Mouse (Mus musculus) cortical plate, adult 2 months (tissue): ENCODE data around the gene Capzb. TPM values are rescaled to one million over a fixed set of nuclear protein-coding genes. Genes with fewer than 3 reads are reported as not detected.
A peak's percentile ranks its signal among the peaks of the same experiment; 100 is the strongest.

ENCODE experiments used
- H3K27ac ChIP-seq: fragments of 200-500 bp; 2 replicates; pipeline ENCODE4 v1.5.1; 2012; ENCODE audit warnings: low read length, control low read depth, inconsistent platforms; ENCODE audit not compliant: insufficient read depth
- H3K4me1 ChIP-seq: fragments of 200-500 bp; 2 replicates; pipeline ENCODE4 v1.6.1; 2011; ENCODE audit warnings: low read length; ENCODE audit not compliant: control insufficient read depth, insufficient read depth
- H3K4me3 ChIP-seq: fragments of 200-500 bp; 2 replicates; pipeline ENCODE4 v1.5.1; 2011; ENCODE audit warnings: mild to moderate bottlenecking, low read length, control low read depth; ENCODE audit not compliant: insufficient read depth
- CTCF ChIP-seq: fragments of 200-500 bp; IDR thresholded peaks from 2 replicates; pipeline ENCODE4 v1.5.1; 2011; ENCODE audit warnings: mild to moderate bottlenecking, control low read depth, low read length; ENCODE audit not compliant: insufficient read depth; ENCODE audit errors: extremely low read depth
- POLR2A ChIP-seq: fragments of 200-500 bp; IDR thresholded peaks from 2 replicates; pipeline ENCODE4 v1.6.1; 2011; ENCODE audit warnings: mild to moderate bottlenecking, low read length, control low read depth; ENCODE audit not compliant: insufficient read depth; ENCODE audit errors: extremely low read depth
- polyA plus RNA-seq: library from polyadenylated mRNA; depleted of rRNA; stranded (reverse); fragments of >200 nt; gene quantifications from 2 replicates; pipeline ENCODE4 v1.2.3, GENCODE M21; 2012

Capzb gene
- polyA plus RNA-seq, 1 experiment: 229 TPM

DNA sequence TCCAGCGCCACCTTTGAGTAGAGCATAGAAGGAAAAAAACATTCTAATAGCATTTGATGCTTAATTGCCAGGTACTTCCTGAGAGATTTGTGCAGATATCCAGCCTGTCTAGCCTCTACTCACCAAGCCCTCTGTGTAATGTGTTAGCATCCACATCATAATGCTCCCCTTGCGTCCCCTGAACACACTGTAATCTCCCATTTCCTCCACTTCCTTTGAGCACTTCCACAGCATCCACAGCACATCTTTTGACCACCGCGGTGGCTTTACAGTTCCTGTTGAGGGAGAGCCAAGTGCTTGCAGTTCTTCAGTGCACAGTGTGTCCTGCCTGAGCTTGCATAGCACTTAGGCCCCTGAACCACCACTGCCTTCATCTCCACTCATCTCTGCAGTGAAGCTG lies 29.1 kb downstream of the Capzb start:
- Histone ChIP-seq H3K27ac (no peak overlapping the region), H3K4me1 (peaks cover 12% of the 10 kb centered on the region), H3K4me3 (no peak overlapping the region)
- TF ChIP-seq CTCF (no peak), POLR2A (no peak)

DNA sequence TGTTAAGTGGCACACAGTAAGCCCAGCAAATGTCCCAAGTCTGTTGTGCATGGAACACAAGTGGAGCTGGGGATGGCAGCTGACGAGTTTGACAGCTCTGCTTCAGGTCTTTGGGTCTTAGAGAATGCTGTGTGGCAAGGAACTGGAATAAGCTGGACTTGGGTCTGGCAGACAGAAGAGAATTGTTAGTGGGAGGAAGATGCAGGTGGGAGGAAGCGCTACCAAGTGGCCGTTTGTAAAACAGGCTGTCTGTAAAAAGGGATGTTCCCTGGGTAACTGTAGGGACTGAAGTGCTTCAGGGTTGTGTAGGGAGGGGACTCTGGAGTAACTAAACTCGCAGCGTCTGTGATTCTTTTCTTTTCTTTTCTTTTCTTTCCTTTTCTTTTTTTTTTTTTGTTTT lies 32.4 kb downstream of the Capzb start:
- H3K4me1 ChIP-seq: peaks cover 12% of the 10 kb centered on the region
- no peak for TF ChIP-seq CTCF
- no peak overlapping the region for H3K4me3 ChIP-seq
- no peak overlapping the region for H3K27ac ChIP-seq

DNA sequence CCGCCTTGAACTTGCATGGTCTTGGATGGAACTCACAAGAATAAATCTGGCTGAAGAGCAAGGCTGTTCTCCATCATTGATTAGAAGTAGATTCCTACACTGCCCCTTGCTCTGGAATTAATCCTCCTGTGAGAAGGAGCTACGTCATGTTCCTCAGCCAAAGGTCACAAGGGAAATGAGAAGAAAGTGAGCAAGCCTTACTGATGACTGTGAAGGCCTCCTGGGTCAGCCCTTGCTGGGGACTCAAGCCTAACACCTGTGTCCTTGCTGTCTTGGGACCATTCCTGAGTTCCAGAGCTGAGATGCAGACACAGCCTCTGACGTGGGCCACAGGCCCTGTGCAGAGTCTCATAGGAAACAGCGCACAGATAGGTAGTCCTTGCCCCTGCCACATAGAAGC lies 33.2 kb downstream of the Capzb start:
- TF ChIP-seq CTCF: no peak
- TF ChIP-seq POLR2A: no peak
- Histone ChIP-seq H3K4me3 (no peak overlapping the region), H3K4me1 (peaks cover 12% of the 10 kb centered on the region), H3K27ac (no peak overlapping the region)

DNA sequence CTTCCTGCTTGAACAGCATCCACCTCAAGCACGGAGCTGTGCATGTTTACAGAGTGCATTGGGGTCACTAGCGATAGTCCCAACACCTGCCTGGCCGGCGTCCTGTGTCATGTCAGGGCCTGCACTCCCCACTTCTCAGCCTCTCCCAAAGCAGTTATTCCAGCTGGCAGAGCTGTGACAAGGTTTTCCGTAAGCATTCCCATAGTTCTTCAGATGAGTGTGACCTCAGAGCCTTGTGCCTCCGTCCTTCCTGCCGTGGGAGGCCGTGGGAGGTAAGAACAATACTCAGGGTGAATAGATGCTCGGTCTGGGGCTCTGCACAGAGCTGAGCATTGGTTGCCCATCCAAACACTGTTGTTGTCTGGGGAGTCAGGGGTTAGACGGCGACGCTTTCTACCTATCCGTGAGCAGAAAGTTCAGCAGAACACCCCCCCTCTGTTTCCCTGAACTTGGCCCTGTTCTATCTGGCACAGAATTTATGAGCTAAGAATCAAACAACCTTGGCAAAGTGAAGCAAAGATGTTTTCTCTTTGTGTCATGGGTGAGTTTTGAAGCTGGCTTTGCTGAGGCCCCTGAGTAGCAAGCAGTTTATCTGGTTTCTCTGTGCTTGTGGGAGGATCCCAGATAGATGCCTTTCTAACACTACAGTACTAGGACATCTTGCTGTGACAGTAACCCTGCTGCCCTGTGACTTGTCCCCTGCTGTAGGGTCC lies 34.0 kb downstream of the Capzb start:
- H3K4me3 ChIP-seq: no peak overlapping the region
- H3K27ac ChIP-seq: no peak overlapping the region
- H3K4me1 ChIP-seq: peaks cover 14% of the 10 kb centered on the region
- no peak for TF ChIP-seq CTCF
- no peak for TF ChIP-seq POLR2A

DNA sequence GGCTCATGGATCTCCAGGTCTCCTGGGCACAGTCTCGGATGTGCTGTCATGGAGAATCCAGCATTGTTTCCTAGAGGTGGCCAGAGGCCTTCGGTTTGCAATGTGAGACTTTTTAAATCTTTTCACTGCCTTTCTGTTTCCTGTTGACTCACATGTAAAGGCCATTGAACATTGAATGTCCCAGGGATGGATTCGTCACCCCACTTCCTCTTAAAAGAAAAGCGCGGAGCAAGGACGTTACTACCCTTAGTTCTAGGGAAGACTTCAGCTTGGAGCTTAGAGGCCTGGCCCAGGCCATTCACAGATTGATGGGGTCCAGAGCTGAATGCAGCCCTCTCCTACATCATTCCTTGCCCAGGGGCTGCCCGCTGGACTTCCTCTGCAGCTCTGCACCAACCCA lies 35.2 kb downstream of the Capzb start:
- no peak overlapping the region for H3K27ac ChIP-seq
- no peak overlapping the region for H3K4me3 ChIP-seq
- TF ChIP-seq CTCF (no peak), POLR2A (no peak)
- H3K4me1 ChIP-seq: peaks cover 18% of the 10 kb centered on the region

DNA sequence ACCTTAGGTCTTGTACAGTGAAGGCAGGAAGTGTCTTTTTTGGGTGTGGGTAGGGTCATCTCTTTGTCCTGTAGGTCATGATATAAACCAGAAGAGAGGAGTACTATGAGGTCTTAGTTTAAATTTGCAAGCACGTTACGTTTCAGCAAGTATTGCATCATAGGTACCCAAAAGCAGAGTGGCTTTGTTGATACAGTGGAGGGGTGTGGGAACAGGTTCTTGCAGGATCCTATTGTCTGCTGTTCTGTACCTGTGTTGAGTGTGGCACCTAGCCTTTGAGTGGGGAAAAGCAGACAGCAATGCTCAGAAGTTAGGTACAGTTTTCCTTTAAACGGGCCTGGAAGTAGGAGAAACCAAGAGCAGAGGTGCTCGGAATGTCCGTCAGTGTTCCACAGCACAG lies 36.6 kb downstream of the Capzb start:
- H3K27ac ChIP-seq: no peak overlapping the region
- no peak for TF ChIP-seq POLR2A
- no peak for TF ChIP-seq CTCF
- peaks cover 17% of the 10 kb centered on the region for H3K4me1 ChIP-seq
- no peak overlapping the region for H3K4me3 ChIP-seq

DNA sequence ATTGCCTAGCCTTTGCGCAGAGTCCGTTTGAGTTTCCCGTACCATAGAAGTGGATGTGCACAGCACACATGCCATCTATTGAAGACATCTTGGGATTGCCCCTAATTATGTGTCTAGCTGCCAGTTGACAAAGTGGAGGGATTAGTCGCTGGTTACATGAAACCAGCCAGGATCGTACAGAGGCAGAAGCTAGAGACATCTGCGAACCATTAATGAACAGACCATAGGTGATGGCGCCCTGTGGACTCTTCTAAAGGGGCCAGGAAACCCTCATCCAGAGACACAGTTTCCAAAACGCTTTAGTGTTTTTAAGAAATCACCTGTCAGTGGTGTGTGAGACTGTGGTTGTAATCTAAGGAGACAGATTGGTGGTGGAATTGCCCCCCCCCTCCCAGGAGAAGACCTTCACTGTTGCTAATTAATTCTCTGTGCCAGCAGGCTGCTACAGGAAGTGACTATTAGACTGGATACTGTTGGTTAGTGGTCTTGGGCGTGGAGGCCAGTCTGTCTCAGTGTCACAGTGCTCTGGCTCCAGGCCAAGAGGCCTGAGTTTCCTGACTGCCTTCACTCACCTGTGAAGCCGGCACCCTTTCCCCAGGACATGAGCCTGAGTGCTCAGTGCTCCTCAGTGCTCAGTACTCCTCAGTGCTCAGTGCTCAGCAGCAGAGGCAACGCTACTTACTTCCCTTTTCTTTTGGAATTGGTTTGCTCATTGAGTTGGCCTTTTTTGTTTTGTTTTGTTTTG lies 37.8 kb downstream of the Capzb start:
- TF ChIP-seq CTCF (no peak), POLR2A (no peak)
- H3K4me3 ChIP-seq: no peak overlapping the region
- no peak overlapping the region for H3K27ac ChIP-seq
- peaks cover 11% of the 10 kb centered on the region for H3K4me1 ChIP-seq

DNA sequence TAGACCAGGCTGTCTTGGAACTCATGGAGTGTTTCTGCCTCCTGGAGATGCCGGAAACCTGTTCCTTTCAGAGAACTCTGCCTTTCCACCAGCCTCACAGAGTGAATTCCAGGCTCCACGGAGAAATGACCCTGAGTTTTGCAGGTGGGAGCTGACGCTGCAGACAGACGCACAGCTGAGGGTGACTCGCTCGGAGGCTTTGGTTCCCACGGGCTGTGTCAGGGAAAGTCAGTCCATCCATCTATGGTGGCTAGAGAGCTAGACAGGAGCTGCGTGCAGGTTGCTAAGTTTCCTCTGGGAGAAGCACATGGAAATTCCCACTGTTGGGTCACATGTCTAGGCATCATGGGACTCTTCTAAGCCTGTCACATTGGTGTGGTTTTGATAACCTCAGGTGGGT lies 38.5 kb downstream of the Capzb start:
- TF ChIP-seq POLR2A (no peak), CTCF (no peak)
- Histone ChIP-seq H3K4me3 (no peak overlapping the region), H3K4me1 (peaks cover 11% of the 10 kb centered on the region), H3K27ac (no peak overlapping the region)

DNA sequence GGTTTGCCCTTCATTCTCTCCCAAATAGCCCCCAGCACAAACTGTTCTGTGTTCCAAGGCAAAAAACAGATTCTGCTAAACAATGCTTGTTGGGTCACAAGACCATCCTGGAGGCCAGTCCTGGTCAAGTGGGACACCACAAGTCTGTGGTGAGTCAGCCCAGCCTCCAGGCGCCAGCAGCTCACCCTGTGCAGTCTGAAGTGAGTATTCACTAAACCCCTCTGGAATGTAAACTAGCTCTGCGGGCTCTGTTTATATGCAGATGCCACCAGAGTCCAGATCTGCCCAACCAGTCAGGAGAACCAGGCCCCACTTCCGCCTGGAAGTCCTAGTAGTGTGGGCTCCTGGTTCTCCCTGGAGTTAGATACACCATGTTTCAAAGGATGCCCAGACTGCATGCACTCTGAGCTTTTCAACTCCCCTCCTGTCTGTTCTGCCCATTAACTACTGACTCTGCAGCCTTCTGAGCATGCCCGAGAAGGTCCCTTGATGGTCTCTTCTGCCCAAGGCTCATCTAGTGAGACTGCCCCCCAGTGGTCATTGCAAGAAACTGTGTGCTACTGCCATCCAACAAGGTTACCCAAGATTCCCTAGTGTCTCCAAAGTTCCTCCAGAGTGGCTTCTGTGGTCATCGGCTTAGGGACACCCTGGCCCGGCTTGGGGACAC lies 39.9 kb downstream of the Capzb start:
- Histone ChIP-seq H3K4me1 (peaks cover 6% of the 10 kb centered on the region), H3K4me3 (no peak overlapping the region), H3K27ac (peak overlapping the region; percentile 87; the same call in 1 of the 2 replicates)
- TF ChIP-seq CTCF: peak; percentile 53
- TF ChIP-seq POLR2A: no peak

DNA sequence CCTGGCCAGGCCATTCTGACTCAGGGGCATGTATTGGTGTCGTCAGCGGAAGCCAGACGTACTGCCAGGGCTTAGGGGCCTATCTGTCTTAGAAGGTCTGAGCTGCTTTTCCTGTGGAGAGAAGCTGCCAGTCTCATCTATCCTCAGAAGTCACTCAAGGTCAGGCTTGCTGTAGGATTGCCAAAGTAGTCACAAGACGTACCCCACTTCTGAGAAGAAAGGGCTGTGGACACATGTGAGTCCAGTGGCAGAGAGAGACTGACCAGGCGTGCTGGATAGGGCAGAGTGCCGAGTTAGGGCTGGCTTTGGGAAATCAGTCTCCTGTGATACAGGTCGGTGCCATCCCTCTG lies 40.4 kb downstream of the Capzb start:
- Histone ChIP-seq H3K27ac (no peak overlapping the region), H3K4me3 (no peak overlapping the region), H3K4me1 (peaks cover 6% of the 10 kb centered on the region)
- TF ChIP-seq CTCF (no peak), POLR2A (no peak)
